Mouse (Mus musculus): ENCODE results near the gene Ift80. TPM values are rescaled to one million over a fixed set of nuclear protein-coding genes. Genes with fewer than 3 reads are reported as not detected.

Ift80 gene
- 15.9 and 18.2 TPM in 2 replicates for polyA plus RNA-seq (2016; fragmentation: Nextera tagmentation; extraction: Ambion mirVana)

GRCm38 (mm10) chr3:69004437-69005337 lies at the start of gene Ift80, which contains the start of gene Smc4:
Ift80 (minus strand) TSS chr3:69004570.
Smc4 (plus strand) TSS chr3:69004738.
- H3K4me2 ChIP-seq (replicated peaks): peak within 1 kb of the TSS; percentile 87
- H3K9ac ChIP-seq: peak within 1 kb of the TSS; percentile 87
- no peaks in the 10 kb centered on the region for H3K9me3 ChIP-seq (replicated peaks)
- H3K27me3 ChIP-seq: no peaks in the 10 kb centered on the region
- ATAC-seq (ENCODE audit: low FRiP score): peak; percentile 96
- H3K4me1 ChIP-seq: peaks cover 13% of the 10 kb centered on the region
- WGBS: under 1% methylated on average over 76 of the region's 76 CpGs
- H3K4me3 ChIP-seq: peak within 1 kb of the TSS; percentile 95
- no peaks in the 10 kb centered on the region for H3K36me3 ChIP-seq
- peak within 1 kb of the TSS; percentile 86 for H3K27ac ChIP-seq

- no peaks in the 10 kb centered on the region for H3K36me3 ChIP-seq
- no peak overlapping the region for H3K9ac ChIP-seq
- H3K4me3 ChIP-seq: no peak overlapping the region
- H3K27me3 ChIP-seq: no peaks in the 10 kb centered on the region
- no peaks in the 10 kb centered on the region for H3K9me3 ChIP-seq (replicated peaks)
- H3K27ac ChIP-seq: no peak overlapping the region
- no peaks in the 10 kb centered on the region for H3K4me1 ChIP-seq
- WGBS: 95% methylated on average over 11 of the region's 11 CpGs
- no peak overlapping the region for H3K4me2 ChIP-seq (replicated peaks)
- no peak for ATAC-seq (ENCODE audit: low FRiP score)
Measured at GRCm38 (mm10) chr3:69051894-69052293, 47.5 kb upstream of the Ift80 start.

- H3K9ac ChIP-seq: no peak overlapping the region
- WGBS: 70% methylated on average over 6 of the region's 6 CpGs
- no peaks in the 10 kb centered on the region for H3K9me3 ChIP-seq (replicated peaks)
- H3K27ac ChIP-seq: no peak overlapping the region
- H3K27me3 ChIP-seq: no peaks in the 10 kb centered on the region
- H3K4me1 ChIP-seq: peaks cover 6% of the 10 kb centered on the region; the same call in 1 of the 2 replicates
- ATAC-seq (ENCODE audit: low FRiP score): no peak
- no peaks in the 10 kb centered on the region for H3K36me3 ChIP-seq
- no peak overlapping the region for H3K4me3 ChIP-seq
- H3K4me2 ChIP-seq (replicated peaks): no peak overlapping the region
Measured at GRCm38 (mm10) chr3:69049011-69049410, 44.6 kb upstream of the Ift80 start.

- WGBS: 85% methylated on average over 4 of the region's 4 CpGs
- Histone ChIP-seq H3K4me1 (peaks cover 8% of the 10 kb centered on the region; the same call in 1 of the 2 replicates), H3K9me3 (replicated peaks) (no peaks in the 10 kb centered on the region)
Measured at GRCm38 (mm10) chr3:69047684-69048083, 43.3 kb upstream of the Ift80 start.

GRCm38 (mm10) chr3:69046509-69046908 lies 42.1 kb upstream of the Ift80 start:
- Histone ChIP-seq H3K27ac (no peak overlapping the region), H3K36me3 (no peaks in the 10 kb centered on the region), H3K9me3 (replicated peaks) (no peaks in the 10 kb centered on the region), H3K9ac (no peak overlapping the region), H3K4me3 (no peak overlapping the region), H3K27me3 (no peaks in the 10 kb centered on the region), H3K4me2 (replicated peaks) (no peak overlapping the region), H3K4me1 (peaks cover 8% of the 10 kb centered on the region; the same call in 1 of the 2 replicates)
- no peak for ATAC-seq (ENCODE audit: low FRiP score)
- 76% methylated on average over 4 of the region's 4 CpGs for WGBS

More at GRCm38 (mm10) chr3:69047684-69048083, 43.3 kb upstream of the Ift80 start:
- Histone ChIP-seq H3K4me3 (no peak overlapping the region), H3K36me3 (no peaks in the 10 kb centered on the region), H3K27me3 (no peaks in the 10 kb centered on the region), H3K27ac (no peak overlapping the region), H3K4me2 (replicated peaks) (no peak overlapping the region), H3K9ac (no peak overlapping the region)
- no peak for ATAC-seq (ENCODE audit: low FRiP score)

- no peaks in the 10 kb centered on the region for H3K27me3 ChIP-seq
- H3K4me2 ChIP-seq (replicated peaks): peak overlapping the region; percentile 83
- no peaks in the 10 kb centered on the region for H3K9me3 ChIP-seq (replicated peaks)
- peaks cover 11% of the 10 kb centered on the region for H3K4me1 ChIP-seq
- H3K9ac ChIP-seq: 0 out of 2 replicates have a peak overlapping the region, but pooled peaks have one; percentile 94
- H3K4me3 ChIP-seq: peak overlapping the region; percentile 91
- ATAC-seq (ENCODE audit: low FRiP score): no peak
- H3K36me3 ChIP-seq: no peaks in the 10 kb centered on the region
- H3K27ac ChIP-seq: no peak overlapping the region
- WGBS: 24% methylated on average over 13 of the region's 13 CpGs
Measured at GRCm38 (mm10) chr3:69045750-69046149, 41.4 kb upstream of the Ift80 start.

GRCm38 (mm10) chr3:69045400-69045703 lies 41.0 kb upstream of the Ift80 start:
- peaks cover 2% of the 10 kb centered on the region; the same call in 1 of the 2 replicates for H3K36me3 ChIP-seq
- H3K9ac ChIP-seq: peak overlapping the region; percentile 94
- H3K4me1 ChIP-seq: peaks cover 11% of the 10 kb centered on the region
- ATAC-seq (ENCODE audit: low FRiP score): no peak; the same call in 1 of the 2 replicates
- no peaks in the 10 kb centered on the region for H3K9me3 ChIP-seq (replicated peaks)
- peak overlapping the region; percentile 96 for H3K27ac ChIP-seq
- H3K4me3 ChIP-seq: peak overlapping the region; percentile 91
- peak overlapping the region; percentile 83 for H3K4me2 ChIP-seq (replicated peaks)
- no peaks in the 10 kb centered on the region for H3K27me3 ChIP-seq
- 9% methylated on average over 9 of the region's 9 CpGs for WGBS

GRCm38 (mm10) chr3:69044645-69045399 lies 40.5 kb upstream of the Ift80 start, which contains the start of gene Trim59:
Trim59 (minus strand) TSS chr3:69044755.
- Histone ChIP-seq H3K36me3 (peaks cover 2% of the 10 kb centered on the region; the same call in 1 of the 2 replicates), H3K9ac (peak within 1 kb of the TSS; percentile 94), H3K27me3 (no peaks in the 10 kb centered on the region), H3K9me3 (replicated peaks) (no peaks in the 10 kb centered on the region), H3K4me1 (peaks cover 11% of the 10 kb centered on the region), H3K4me3 (peak within 1 kb of the TSS; percentile 91), H3K27ac (peak within 1 kb of the TSS; percentile 96), H3K4me2 (replicated peaks) (peak within 1 kb of the TSS; percentile 83)
- WGBS: under 1% methylated on average over 80 of the region's 80 CpGs
- ATAC-seq (ENCODE audit: low FRiP score): peak; percentile 96

- ATAC-seq (ENCODE audit: low FRiP score): peak; percentile 73
- WGBS: 0% methylated on average over 41 of the region's 42 CpGs
- H3K27ac ChIP-seq: peak overlapping the region; percentile 96
- no peaks in the 10 kb centered on the region for H3K9me3 ChIP-seq (replicated peaks)
- peak overlapping the region; percentile 83 for H3K4me2 ChIP-seq (replicated peaks)
- peaks cover 2% of the 10 kb centered on the region; the same call in 1 of the 2 replicates for H3K36me3 ChIP-seq
- H3K9ac ChIP-seq: peak overlapping the region; percentile 94
- H3K4me1 ChIP-seq: peaks cover 11% of the 10 kb centered on the region
- H3K4me3 ChIP-seq: peak overlapping the region; percentile 91
- no peaks in the 10 kb centered on the region for H3K27me3 ChIP-seq
Measured at GRCm38 (mm10) chr3:69044167-69044591, 39.8 kb upstream of the Ift80 start.

GRCm38 (mm10) chr3:69041298-69041697 lies 36.9 kb upstream of the Ift80 start:
- no peak overlapping the region for H3K9ac ChIP-seq
- peaks cover 2% of the 10 kb centered on the region; the same call in 1 of the 2 replicates for H3K36me3 ChIP-seq
- 74% methylated on average over 5 of the region's 5 CpGs for WGBS
- H3K27me3 ChIP-seq: no peaks in the 10 kb centered on the region
- no peak for ATAC-seq (ENCODE audit: low FRiP score)
- H3K27ac ChIP-seq: no peak overlapping the region
- peak overlapping the region; percentile 13; the same call in 1 of the 2 replicates for H3K4me2 ChIP-seq (replicated peaks)
- H3K4me1 ChIP-seq: peaks cover 11% of the 10 kb centered on the region
- H3K4me3 ChIP-seq: no peak overlapping the region
- no peaks in the 10 kb centered on the region for H3K9me3 ChIP-seq (replicated peaks)

- Histone ChIP-seq H3K27ac (no peak overlapping the region), H3K9ac (no peak overlapping the region), H3K4me2 (replicated peaks) (0 out of 2 replicates have a peak overlapping the region, but pooled peaks have one; percentile 2), H3K4me1 (peaks cover 5% of the 10 kb centered on the region), H3K4me3 (no peak overlapping the region), H3K9me3 (replicated peaks) (no peaks in the 10 kb centered on the region), H3K36me3 (peaks cover 2% of the 10 kb centered on the region; the same call in 1 of the 2 replicates), H3K27me3 (no peaks in the 10 kb centered on the region)
- ATAC-seq (ENCODE audit: low FRiP score): no peak
- 84% methylated on average over 2 of the region's 2 CpGs for WGBS
Measured at GRCm38 (mm10) chr3:69040105-69040504, 35.7 kb upstream of the Ift80 start.
